Comparison of ENCODE assay signal across 18 mouse cellular contexts in the genomic region with DNA sequence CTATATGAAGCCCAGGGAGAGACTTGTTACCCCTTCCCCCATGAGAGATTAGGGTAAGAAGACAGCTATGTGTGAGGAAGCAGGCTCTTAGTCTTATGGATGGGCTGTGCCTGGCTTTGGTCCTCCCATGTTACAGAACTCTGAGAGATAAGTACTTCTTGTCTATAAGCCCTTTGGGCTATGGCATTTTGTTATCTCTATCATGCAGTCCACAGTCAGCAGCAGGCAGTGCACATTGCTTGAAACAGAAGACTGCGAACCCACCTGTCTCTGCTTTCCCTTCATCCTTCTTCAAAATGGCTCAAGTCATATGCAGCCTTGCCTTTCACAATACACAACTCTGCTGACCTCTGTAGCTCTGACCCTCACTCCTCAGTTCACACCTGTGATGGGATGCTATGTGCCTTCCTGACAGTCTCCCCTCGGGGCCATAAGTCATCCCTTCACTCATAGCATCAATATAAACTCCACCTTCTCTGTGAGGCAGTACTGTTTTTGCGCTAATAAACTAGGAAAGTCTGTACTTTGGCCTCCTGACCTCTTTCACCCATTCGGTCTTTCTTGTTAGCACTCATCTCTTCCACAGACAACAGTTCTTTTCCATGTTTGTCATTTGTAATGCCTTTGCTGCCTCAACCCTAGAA.
DNase-seq lines count a peak whose midpoint lies in the region; ATAC-seq and TF ChIP-seq lines count a peak whose summit lies in the region.
"Had no signal": no experiment of that assay in that cellular context is flagged by ENCODE, and none has a peak within 500 bp of the region (broad histone marks: within the 10 kb centered on the region; RNA-seq: fewer than 3 reads in every experiment).

No protein-coding gene starts in this region.

- no peak overlapping the region for H3K27ac ChIP-seq in intestine, embryonic 16.5 days (ENCODE audit: low read length)
- peak overlapping the region; percentile 95 for H3K27ac ChIP-seq in liver, embryonic 16.5 days (ENCODE audit: low read length)
- no peak overlapping the region for H3K27ac ChIP-seq in stomach, embryonic 16.5 days (ENCODE audit: low read length)
- H3K27ac ChIP-seq in midbrain, postnatal 0 days (ENCODE audit: low read depth, low read length): no peak overlapping the region
- H3K27ac ChIP-seq: limb, embryonic 13.5 days had no signal

- ATAC-seq in intestine, embryonic 16.5 days: peak; percentile 79
- peak; percentile 99 for ATAC-seq in liver, embryonic 16.5 days (ENCODE audit: low read depth)
- 0 out of 2 replicates have a peak, but pooled peaks have one; percentile 62 for ATAC-seq in stomach, embryonic 16.5 days (ENCODE audit: insufficient read depth, low FRiP score)
- ATAC-seq in midbrain, postnatal 0 days (ENCODE audit: low FRiP score): no peak

- no peaks in the 10 kb centered on the region for H3K36me3 ChIP-seq in intestine, embryonic 16.5 days (ENCODE audit: control insufficient read depth, insufficient read depth, low read length)
- H3K36me3 ChIP-seq in liver, embryonic 16.5 days (ENCODE audit: control insufficient read depth, insufficient read depth): no peaks in the 10 kb centered on the region
- H3K36me3 ChIP-seq in stomach, embryonic 16.5 days (ENCODE audit: control insufficient read depth, insufficient read depth, low read length): no peaks in the 10 kb centered on the region
- no peaks in the 10 kb centered on the region for H3K36me3 ChIP-seq in midbrain, postnatal 0 days (ENCODE audit: insufficient read depth, low read length)
- H3K36me3 ChIP-seq: limb, embryonic 13.5 days had no signal

- H3K9ac ChIP-seq in intestine, embryonic 16.5 days (ENCODE audit: low read depth, low read length): no peak overlapping the region
- H3K9ac ChIP-seq in liver, embryonic 16.5 days (ENCODE audit: low read depth, low read length): peak overlapping the region; percentile 47
- H3K9ac ChIP-seq in stomach, embryonic 16.5 days (ENCODE audit: low read length): no peak overlapping the region
- no peak overlapping the region for H3K9ac ChIP-seq in midbrain, postnatal 0 days (replicated peaks; ENCODE audit: low read length, poor library complexity, severe bottlenecking)
- H3K9ac ChIP-seq: limb, embryonic 13.5 days had no signal

- no peak overlapping the region for H3K4me3 ChIP-seq in intestine, embryonic 16.5 days (ENCODE audit: low read length)
- H3K4me3 ChIP-seq in liver, embryonic 16.5 days (ENCODE audit: low read depth, low read length): peak overlapping the region; percentile 23; the same call in 1 of the 2 replicates
- no peak overlapping the region for H3K4me3 ChIP-seq in stomach, embryonic 16.5 days (replicated peaks; ENCODE audit: low read length)
- H3K4me3 ChIP-seq in midbrain, postnatal 0 days (ENCODE audit: low read depth, low read length): no peak overlapping the region
- H3K4me3 ChIP-seq: limb, embryonic 13.5 days; myocyte had no signal

- 43% methylated on average over 4 of the region's 4 CpGs for WGBS in intestine, embryonic 16.5 days
- 39% methylated on average over 4 of the region's 4 CpGs for WGBS in liver, embryonic 16.5 days (ENCODE audit: insufficient replicate concordance)
- WGBS in stomach, embryonic 16.5 days: 48% methylated on average over 4 of the region's 4 CpGs
- WGBS in midbrain, postnatal 0 days: 94% methylated on average over 4 of the region's 4 CpGs

- H3K9me3 ChIP-seq in intestine, embryonic 16.5 days (ENCODE audit: control insufficient read depth, low read length): no peaks in the 10 kb centered on the region
- no peaks in the 10 kb centered on the region for H3K9me3 ChIP-seq in liver, embryonic 16.5 days (replicated peaks; ENCODE audit: control insufficient read depth, low read length)
- no peaks in the 10 kb centered on the region for H3K9me3 ChIP-seq in stomach, embryonic 16.5 days (replicated peaks; ENCODE audit: control insufficient read depth, low read length)
- no peaks in the 10 kb centered on the region for H3K9me3 ChIP-seq in midbrain, postnatal 0 days (ENCODE audit: low read length)
- H3K9me3 ChIP-seq: limb, embryonic 13.5 days had no signal

- H3K4me1 ChIP-seq in intestine, embryonic 16.5 days (ENCODE audit: control insufficient read depth, insufficient read depth, low read length): peaks cover 3% of the 10 kb centered on the region; the same call in 1 of the 2 replicates
- peaks cover 34% of the 10 kb centered on the region for H3K4me1 ChIP-seq in liver, embryonic 16.5 days (ENCODE audit: control insufficient read depth, low read depth, low read length)
- H3K4me1 ChIP-seq in stomach, embryonic 16.5 days (ENCODE audit: control insufficient read depth, insufficient read depth, low read length): no peaks in the 10 kb centered on the region
- H3K4me1 ChIP-seq in midbrain, postnatal 0 days (ENCODE audit: insufficient read depth, low read length): no peaks in the 10 kb centered on the region

- no peaks in the 10 kb centered on the region for H3K27me3 ChIP-seq in intestine, embryonic 16.5 days (replicated peaks; ENCODE audit: control insufficient read depth, insufficient read depth, low read length)
- H3K27me3 ChIP-seq in liver, embryonic 16.5 days (ENCODE audit: control insufficient read depth, insufficient read depth, low read depth, low read length): no peaks in the 10 kb centered on the region
- H3K27me3 ChIP-seq in stomach, embryonic 16.5 days (ENCODE audit: control insufficient read depth, insufficient read depth, low read length): no peaks in the 10 kb centered on the region
- no peaks in the 10 kb centered on the region for H3K27me3 ChIP-seq in midbrain, postnatal 0 days (ENCODE audit: insufficient read depth, low read length)
- H3K27me3 ChIP-seq: CH12.LX had no signal

- TF ChIP-seq CTCF in midbrain, postnatal 0 days (IDR thresholded peaks at IDR 0.05): no peak

- H3K4me2 ChIP-seq in intestine, embryonic 16.5 days (ENCODE audit: low read depth, low read length): no peak overlapping the region
- peak overlapping the region; percentile 61 for H3K4me2 ChIP-seq in liver, embryonic 16.5 days (ENCODE audit: low read depth, low read length)
- H3K4me2 ChIP-seq in stomach, embryonic 16.5 days (ENCODE audit: low read depth, low read length): no peak overlapping the region
- H3K4me2 ChIP-seq in midbrain, postnatal 0 days (ENCODE audit: low read depth, low read length, poor library complexity, severe bottlenecking): no peak overlapping the region
- H3K4me2 ChIP-seq: limb, embryonic 13.5 days; midbrain, embryonic 11.5 days had no signal

- DNase-seq in spleen, adult 12 weeks (ENCODE audit: low spot score): peak; percentile 34
- no peak for DNase-seq in spleen, adult 18-20 months
- DNase-seq in testis, postnatal 10 days (ENCODE audit: low spot score): no peak
- no peak for DNase-seq in cerebellum, adult 11 months
- no peak for DNase-seq in midbrain, postnatal 0 days (ENCODE audit: low spot score)
- DNase-seq: cerebellum, adult 9-11 months; gastrocnemius, postnatal 14 days; kidney, postnatal 10 days; layer of hippocampus, adult 9-11 months; lung, postnatal 10 days; thymus, postnatal 4 days had no signal
